In genomic region chr5:150358671-150359070, GRCm38 (mm10) we compare ENCODE assay signal across 18 mouse cellular contexts.
"Had no signal": no experiment of that assay in that cellular context is flagged by ENCODE, and none has a peak within 500 bp of the region (broad histone marks: within the 10 kb centered on the region; RNA-seq: fewer than 3 reads in every experiment).

No protein-coding gene starts in this region.

- H3K27me3 ChIP-seq: midbrain, embryonic 12.5 days; neural tube, embryonic 13.5 days; neural tube, embryonic 15.5 days had no signal

- H3K9me3 ChIP-seq: midbrain, embryonic 10.5 days; midbrain, embryonic 12.5 days; neural tube, embryonic 13.5 days; neural tube, embryonic 15.5 days had no signal

- H3K36me3 ChIP-seq: midbrain, embryonic 10.5 days had no signal

- DNase-seq: lung, adult 18-20 months; lung, embryonic 14.5 days; lung, postnatal 4 days; midbrain, embryonic 14.5 days; retina, postnatal 1 day; right cerebral cortex, adult 18-20 months; right cerebral cortex, postnatal 25 days; right cerebral cortex, postnatal 4 days; spleen, adult 18-20 months; thymus, adult 2 months; thymus, postnatal 25 days; thymus, postnatal 4 days had no signal

- H3K4me1 ChIP-seq: midbrain, embryonic 10.5 days; midbrain, embryonic 12.5 days; neural tube, embryonic 13.5 days; neural tube, embryonic 15.5 days had no signal

- H3K4me2 ChIP-seq: lung, embryonic 14.5 days; midbrain, embryonic 12.5 days; neural tube, embryonic 13.5 days; neural tube, embryonic 15.5 days had no signal

- H3K27ac ChIP-seq: midbrain, embryonic 10.5 days; midbrain, embryonic 12.5 days; neural tube, embryonic 13.5 days; neural tube, embryonic 15.5 days had no signal

- ATAC-seq: midbrain, embryonic 16.5 days had no signal

- H3K4me3 ChIP-seq: midbrain, embryonic 10.5 days; midbrain, embryonic 12.5 days; myocyte; neural tube, embryonic 13.5 days; neural tube, embryonic 15.5 days had no signal

- H3K9ac ChIP-seq: lung, embryonic 14.5 days; midbrain, embryonic 12.5 days; neural tube, embryonic 13.5 days; neural tube, embryonic 15.5 days had no signal
